Mouse (Mus musculus) hindbrain, embryonic 11.5 days (tissue): ENCODE measurements around the gene Gm45234. TPM values are rescaled to one million over a fixed set of nuclear protein-coding genes. Genes with fewer than 3 reads are reported as not detected.
A peak's percentile ranks its signal among the peaks of the same experiment; 100 is the strongest.

Source experiments
- ATAC-seq: fragments of 200-750 bp; cut with Nextera tagmentation; 2 replicates; pipeline ENCODE4 v1.8.0; 2017; ENCODE audit warnings: mild to moderate bottlenecking, moderate TSS enrichment, moderate library complexity; ENCODE audit not compliant: low FRiP score
- DNase-seq: peaks from one replicate; pipeline ENCODE4 v3.0.0-alpha.2; 2015; ENCODE audit warnings: low spot score
- H3K27ac ChIP-seq: fragments of 300-500 bp; sonication (generic); 2 replicates; pipeline ENCODE4 v1.5.1; 2014; ENCODE audit warnings: mild to moderate bottlenecking, low read depth, low read length
- H3K27me3 ChIP-seq: fragments of 300-500 bp; sonication (generic); 2 replicates; pipeline ENCODE4 v1.6.1; 2014; ENCODE audit warnings: mild to moderate bottlenecking, low read length, moderate library complexity, mixed read lengths; ENCODE audit not compliant: control insufficient read depth, insufficient read depth
- H3K36me3 ChIP-seq: fragments of 300-500 bp; sonication (generic); 2 replicates; pipeline ENCODE4 v1.6.1; 2014; ENCODE audit warnings: mild to moderate bottlenecking, low read length, moderate library complexity, mixed read lengths; ENCODE audit not compliant: control insufficient read depth, insufficient read depth
- H3K4me1 ChIP-seq: fragments of 300-500 bp; sonication (generic); replicated peaks from 2 replicates; pipeline ENCODE4 v1.6.1; 2014; ENCODE audit warnings: low read length, mixed read lengths; ENCODE audit not compliant: control insufficient read depth, insufficient read depth
- H3K4me2 ChIP-seq: fragments of 300-500 bp; sonication (generic); replicated peaks from 2 replicates; pipeline ENCODE4 v1.6.1; 2014; ENCODE audit warnings: mild to moderate bottlenecking, low read depth, low read length
- H3K4me3 ChIP-seq: fragments of 300-500 bp; sonication (generic); 2 replicates; pipeline ENCODE4 v1.5.1; 2014; ENCODE audit warnings: low read depth, low read length
- H3K9ac ChIP-seq: fragments of 300-500 bp; sonication (generic); 2 replicates; pipeline ENCODE4 v1.6.1; 2014; ENCODE audit warnings: low read depth, low read length
- H3K9me3 ChIP-seq: fragments of 300-500 bp; sonication (generic); 2 replicates; pipeline ENCODE4 v1.6.1; 2016; ENCODE audit warnings: low read length; ENCODE audit not compliant: control insufficient read depth
- WGBS: fragments of 180-500 bp; shearing (Covaris S2); extraction: QIAGEN DNeasy Blood & Tissue Kit; methylation state at CpG from one replicate; pipeline ENCODE4 v1.1.7; 2014; 5-methylcytosine and 5-hydroxymethylcytosine counted together
- polyA plus RNA-seq: library from polyadenylated mRNA; unstranded; fragments of >200 nt; fragmentation: Nextera tagmentation; extraction: Ambion mirVana; gene quantifications from 2 replicates; pipeline ENCODE4 v1.2.1, GENCODE M21; 2014

The Gm45234 gene
- polyA plus RNA-seq, 1 experiment from 2014 or later = not detected

DNA sequence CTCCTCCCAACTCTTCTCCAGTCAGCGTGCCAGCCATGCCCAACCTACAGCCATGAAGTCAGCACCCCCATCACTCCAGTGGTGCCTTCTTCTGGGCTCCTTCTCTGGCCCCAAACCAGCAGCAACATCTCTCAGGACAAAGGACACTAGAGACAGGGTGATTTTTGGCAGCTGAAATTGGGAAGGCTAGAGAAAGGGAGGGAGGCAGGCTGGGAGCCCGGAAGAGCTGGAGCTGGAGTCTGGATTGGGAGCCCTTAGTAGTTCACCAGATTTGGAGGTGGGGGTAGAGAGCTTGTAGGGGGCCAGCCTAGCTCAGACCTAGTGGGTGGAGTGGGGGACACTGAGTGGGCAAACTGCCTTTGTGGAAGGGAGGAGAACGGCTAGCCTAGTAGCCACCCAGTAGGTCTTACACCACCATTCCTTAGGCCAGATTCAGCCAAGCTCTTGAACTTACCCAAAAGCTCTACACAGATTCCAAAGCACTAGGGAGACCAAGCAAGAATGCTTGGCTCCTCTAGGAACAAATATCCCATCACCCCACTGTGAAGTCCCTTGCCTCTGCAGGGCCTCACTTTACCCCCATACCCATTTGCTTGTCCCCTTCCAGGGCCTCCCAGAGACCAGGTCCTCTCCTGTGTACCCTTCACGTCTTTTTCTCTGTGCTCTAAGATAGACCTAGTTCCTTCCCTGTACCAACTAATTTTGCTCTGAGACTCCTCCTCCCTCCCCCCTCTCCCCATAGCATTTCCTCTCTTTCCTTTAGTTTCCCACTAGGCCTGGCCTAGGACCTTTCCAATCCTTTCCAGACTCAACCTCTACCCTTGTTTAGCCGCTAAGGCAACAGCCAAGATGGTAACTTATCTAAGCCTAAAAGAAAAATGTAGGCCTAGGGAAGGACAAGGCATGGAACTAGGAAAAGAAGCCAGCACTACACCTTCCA, 2.4 kb upstream of the Gm45234 start:
- no peaks in the 10 kb centered on the region for H3K9me3 ChIP-seq
- H3K4me2 ChIP-seq = peak overlapping the region; percentile 79
- DNase-seq = peak; percentile 73
- no peaks in the 10 kb centered on the region for H3K36me3 ChIP-seq
- peaks cover 9% of the 10 kb centered on the region for H3K4me1 ChIP-seq
- WGBS = 28% methylated on average over 5 of the region's 5 CpGs
- peak overlapping the region; percentile 88 for H3K4me3 ChIP-seq
- peak overlapping the region; percentile 88 for H3K9ac ChIP-seq
- H3K27me3 ChIP-seq = peaks cover 2% of the 10 kb centered on the region; the same call in 1 of the 2 replicates
- ATAC-seq = peak; percentile 12; the same call in 1 of the 2 replicates
- peak overlapping the region; percentile 96 for H3K27ac ChIP-seq

DNA sequence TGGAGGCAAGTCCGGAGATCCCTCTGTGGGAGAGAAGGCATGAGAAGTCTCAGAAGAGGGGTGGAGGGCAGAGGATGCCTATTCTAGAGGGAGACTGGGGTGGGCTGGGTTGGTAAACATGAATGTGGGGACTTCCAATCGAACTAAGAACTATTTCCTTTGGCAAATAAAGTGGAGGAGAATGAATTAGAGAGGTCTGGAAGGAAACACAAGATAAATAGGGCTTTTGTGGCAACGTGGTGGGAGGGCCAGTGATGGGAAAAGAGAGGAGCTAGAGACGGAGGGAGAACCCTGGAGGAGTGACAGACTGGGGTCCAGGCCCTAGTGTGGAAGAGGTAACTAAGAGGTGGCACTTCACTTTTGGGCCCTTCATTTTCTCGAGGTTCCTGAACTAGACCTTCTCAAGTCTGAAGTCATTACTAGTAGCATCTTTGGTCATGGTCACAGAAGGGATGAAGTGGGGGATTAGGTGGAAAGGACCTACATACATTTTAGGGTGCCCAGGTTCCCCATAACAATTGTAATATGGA, 1.6 kb upstream of the Gm45234 start:
- Histone ChIP-seq H3K4me2 (peak overlapping the region; percentile 79), H3K9ac (peak overlapping the region; percentile 88), H3K27ac (peak overlapping the region; percentile 96), H3K27me3 (no peaks in the 10 kb centered on the region), H3K4me1 (peaks cover 9% of the 10 kb centered on the region), H3K36me3 (no peaks in the 10 kb centered on the region), H3K9me3 (no peaks in the 10 kb centered on the region), H3K4me3 (peak overlapping the region; percentile 88)
- DNase-seq (no peak), ATAC-seq (peak; percentile 1; the same call in 1 of the 2 replicates)
- 9% methylated on average over 5 of the region's 5 CpGs for WGBS

DNA sequence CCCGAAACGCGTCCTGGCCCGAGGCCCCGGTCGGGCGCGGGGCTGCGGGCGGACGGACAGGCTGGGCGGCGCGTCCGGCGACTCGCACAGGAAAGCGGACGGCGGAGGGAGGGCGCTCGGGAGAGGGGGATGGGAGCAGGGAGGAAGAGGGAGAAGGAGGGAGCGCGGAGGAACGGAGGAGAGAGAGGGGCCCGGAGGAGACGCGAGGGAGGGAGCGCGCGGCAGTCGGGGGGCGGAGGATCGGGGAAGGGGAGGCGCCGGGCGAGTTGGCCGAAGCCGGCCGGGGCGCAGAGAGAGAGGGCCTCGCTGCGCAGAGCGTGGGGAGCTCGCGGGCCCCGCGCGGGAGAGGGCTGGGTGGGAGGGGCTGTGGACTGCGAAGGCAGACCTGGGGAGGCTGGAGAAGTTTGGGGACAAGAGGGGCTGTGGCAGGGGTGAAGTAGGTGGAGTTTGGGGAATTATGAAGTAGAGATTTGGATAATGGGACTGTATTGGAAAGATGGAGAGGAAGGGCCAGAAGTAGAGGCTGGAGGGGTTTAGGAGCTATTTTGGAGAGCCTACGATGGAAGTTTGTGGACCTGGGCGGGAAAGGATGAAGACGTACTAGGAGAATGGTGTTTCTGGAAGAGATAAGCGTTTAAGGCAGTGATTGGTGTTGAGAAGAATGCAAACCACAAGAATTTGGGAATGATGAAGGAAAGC, 980 bp upstream of the Gm45234 start:
- no peaks in the 10 kb centered on the region for H3K36me3 ChIP-seq
- H3K9me3 ChIP-seq = no peaks in the 10 kb centered on the region
- H3K27ac ChIP-seq = peak overlapping the region; percentile 96
- no peaks in the 10 kb centered on the region for H3K27me3 ChIP-seq
- H3K4me1 ChIP-seq = peaks cover 9% of the 10 kb centered on the region
- peak overlapping the region; percentile 88 for H3K9ac ChIP-seq
- ATAC-seq (peak; percentile 73), DNase-seq (peak; percentile 81)
- H3K4me3 ChIP-seq = peak overlapping the region; percentile 88
- peak overlapping the region; percentile 79 for H3K4me2 ChIP-seq
- WGBS = under 1% methylated on average over 32 of the region's 54 CpGs

DNA sequence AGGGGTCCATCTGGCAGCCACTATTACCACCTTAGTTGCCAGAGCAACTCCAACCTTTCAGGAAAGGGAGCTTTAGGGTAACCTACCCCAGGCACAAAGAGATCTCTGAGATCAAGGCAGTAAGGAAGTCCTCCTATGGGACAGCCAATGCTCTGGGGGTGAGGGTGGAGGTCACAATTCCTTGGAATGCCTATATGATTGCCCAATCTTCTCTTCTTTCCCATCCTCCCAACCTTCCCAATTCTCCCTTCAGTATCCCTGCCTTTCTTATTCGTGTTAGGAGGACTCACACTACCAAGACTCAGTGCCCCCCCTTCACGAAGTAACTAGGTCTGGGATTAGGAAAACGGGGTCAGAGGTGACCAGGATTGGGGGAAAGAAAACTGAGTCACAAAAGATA, 515 bp downstream of the Gm45234 start:
- ATAC-seq = no peak
- H3K9ac ChIP-seq = peak overlapping the region; percentile 88
- peak overlapping the region; percentile 96 for H3K27ac ChIP-seq
- 2% methylated on average over 3 of the region's 3 CpGs for WGBS
- H3K27me3 ChIP-seq = no peaks in the 10 kb centered on the region
- H3K4me1 ChIP-seq = peaks cover 9% of the 10 kb centered on the region
- H3K36me3 ChIP-seq = no peaks in the 10 kb centered on the region
- DNase-seq = no peak
- peak overlapping the region; percentile 79 for H3K4me2 ChIP-seq
- H3K4me3 ChIP-seq = peak overlapping the region; percentile 88
- no peaks in the 10 kb centered on the region for H3K9me3 ChIP-seq

DNA sequence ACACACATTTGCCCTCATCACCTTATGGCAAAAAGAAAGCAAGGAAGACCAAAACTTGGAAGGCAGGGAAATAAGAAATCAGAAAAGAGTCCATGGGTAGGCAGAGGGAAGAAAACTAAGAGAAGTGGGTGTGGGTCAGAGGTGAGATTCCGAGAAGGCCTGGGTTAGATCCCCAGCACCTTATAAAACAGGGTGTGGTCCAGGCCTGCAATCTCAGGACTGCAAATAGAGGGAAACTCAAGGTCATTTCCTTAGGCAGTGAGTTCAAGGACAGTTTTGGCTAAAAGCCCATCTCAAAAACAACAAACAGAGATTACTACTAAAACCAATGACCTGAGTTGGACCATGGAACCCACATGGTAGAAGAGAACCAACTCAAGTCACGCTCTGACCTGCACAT, 2.0 kb downstream of the Gm45234 start:
- no peak for ATAC-seq
- H3K4me2 ChIP-seq = no peak overlapping the region
- DNase-seq = no peak
- H3K27me3 ChIP-seq = no peaks in the 10 kb centered on the region
- no peak overlapping the region for H3K4me3 ChIP-seq
- 98% methylated on average over 2 of the region's 2 CpGs for WGBS
- H3K9ac ChIP-seq = no peak overlapping the region
- H3K27ac ChIP-seq = no peak overlapping the region
- peaks cover 7% of the 10 kb centered on the region for H3K4me1 ChIP-seq
- H3K36me3 ChIP-seq = no peaks in the 10 kb centered on the region
- H3K9me3 ChIP-seq = no peaks in the 10 kb centered on the region

DNA sequence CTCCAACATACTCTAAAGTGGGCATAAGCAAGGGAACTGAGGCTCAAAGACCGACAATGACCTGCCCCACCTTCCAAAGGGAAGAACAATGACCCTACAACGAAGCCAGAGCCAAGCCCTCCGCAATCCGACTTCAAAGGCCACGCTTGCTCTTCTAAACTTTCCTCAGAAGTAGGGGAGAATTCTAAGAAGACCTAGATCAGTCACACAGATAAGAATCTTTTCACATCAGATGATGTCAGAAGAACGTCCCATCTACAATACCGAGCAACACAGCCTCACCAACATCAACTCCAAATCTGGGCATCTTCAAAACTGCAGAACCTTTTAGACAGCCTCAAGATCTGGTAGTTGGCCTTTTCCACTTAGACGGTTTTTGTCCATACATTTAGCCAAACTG, 5.4 kb downstream of the Gm45234 start:
- ATAC-seq (no peak), DNase-seq (no peak)
- Histone ChIP-seq H3K27me3 (no peaks in the 10 kb centered on the region), H3K36me3 (0 out of 2 replicates have a peak, but pooled peaks cover 7% of the 10 kb centered on the region), H3K9me3 (no peaks in the 10 kb centered on the region), H3K4me2 (no peak overlapping the region), H3K9ac (no peak overlapping the region), H3K27ac (no peak overlapping the region), H3K4me1 (peaks cover 12% of the 10 kb centered on the region), H3K4me3 (no peak overlapping the region)
- 90% methylated on average over 8 of the region's 8 CpGs for WGBS

DNA sequence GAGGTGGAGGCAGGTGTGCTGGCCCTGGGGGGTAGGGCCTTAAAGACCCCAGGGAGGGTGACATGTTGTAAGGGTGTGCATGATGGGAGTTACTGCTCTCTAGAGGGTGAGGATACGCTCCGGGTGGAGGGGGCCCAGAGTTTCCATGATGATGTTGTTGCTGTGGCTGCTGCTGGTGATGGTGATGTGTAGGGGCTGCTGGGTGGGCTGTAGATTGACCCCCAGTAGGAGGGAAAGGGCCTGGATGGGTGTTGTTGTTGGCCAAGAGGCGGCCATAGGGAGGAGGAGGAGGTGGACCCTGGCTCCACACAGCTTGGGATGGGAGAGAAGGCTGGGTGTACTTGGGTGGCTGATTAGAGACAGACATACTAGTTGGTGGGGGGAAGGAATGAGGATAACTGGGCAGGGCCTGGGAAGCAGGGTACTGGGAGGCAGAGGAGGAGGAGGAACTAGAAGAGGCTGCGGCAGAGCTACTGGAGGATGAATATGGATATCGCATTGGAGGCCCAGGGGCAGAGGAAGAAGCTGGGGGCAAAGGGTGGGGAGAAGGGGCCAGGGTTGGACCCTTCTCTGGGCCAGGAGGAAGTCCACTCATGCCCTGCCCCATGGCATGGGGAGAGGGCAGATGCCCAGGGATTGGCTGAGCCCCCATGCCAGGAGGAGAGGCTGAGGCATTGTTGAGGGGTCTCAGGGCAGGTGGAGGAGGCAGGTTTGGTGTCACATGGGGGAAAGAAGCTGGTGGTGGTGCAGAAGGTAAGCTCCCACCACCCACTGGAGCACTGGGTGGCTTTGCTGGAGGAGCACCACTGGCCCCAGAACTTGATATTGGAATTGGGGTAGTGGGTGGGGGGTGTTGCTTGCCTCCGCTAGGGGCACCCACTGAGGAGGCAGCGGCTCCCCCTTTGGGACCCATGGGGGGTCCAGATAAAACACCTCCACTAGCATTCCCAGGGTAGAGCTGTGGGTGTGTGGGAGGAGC, 8.9 kb downstream of the Gm45234 start:
- no peak for DNase-seq
- 0 out of 2 replicates have a peak, but pooled peaks have one; percentile 2 for ATAC-seq
- WGBS = 92% methylated on average over 7 of the region's 7 CpGs
- no peaks in the 10 kb centered on the region for H3K27me3 ChIP-seq
- H3K36me3 ChIP-seq = 0 out of 2 replicates have a peak, but pooled peaks cover 7% of the 10 kb centered on the region
- peak overlapping the region; percentile 51; the same call in 1 of the 2 replicates for H3K4me3 ChIP-seq
- H3K4me2 ChIP-seq = peak overlapping the region; percentile 97
- peaks cover 11% of the 10 kb centered on the region for H3K4me1 ChIP-seq
- H3K9ac ChIP-seq = peak overlapping the region; percentile 86
- peak overlapping the region; percentile 86; the same call in 1 of the 2 replicates for H3K27ac ChIP-seq
- no peaks in the 10 kb centered on the region for H3K9me3 ChIP-seq

DNA sequence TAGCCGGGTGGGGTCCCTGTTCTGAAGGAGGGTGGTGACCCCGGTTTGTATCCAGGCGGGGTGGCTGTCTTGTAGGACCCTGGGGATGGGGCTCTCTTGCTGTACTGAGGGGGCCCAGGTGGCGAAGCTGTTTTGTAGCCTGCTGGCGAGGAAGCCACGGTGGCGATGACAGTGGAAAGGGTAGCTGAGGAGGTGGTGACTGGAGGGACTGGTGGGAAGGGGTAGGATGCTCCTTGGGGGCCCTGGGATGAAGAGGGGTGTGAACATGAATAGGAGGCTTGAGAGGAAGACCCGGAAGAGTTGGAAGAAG, 9.6 kb downstream of the Gm45234 start:
- peaks cover 14% of the 10 kb centered on the region for H3K4me1 ChIP-seq
- 14% methylated on average over 8 of the region's 8 CpGs for WGBS
- H3K4me3 ChIP-seq = peak overlapping the region; percentile 51
- H3K4me2 ChIP-seq = peak overlapping the region; percentile 97
- peak overlapping the region; percentile 86 for H3K27ac ChIP-seq
- ATAC-seq (no peak; the same call in 1 of the 2 replicates), DNase-seq (no peak)
- 0 out of 2 replicates have a peak, but pooled peaks cover 7% of the 10 kb centered on the region for H3K36me3 ChIP-seq
- no peaks in the 10 kb centered on the region for H3K27me3 ChIP-seq
- H3K9ac ChIP-seq = peak overlapping the region; percentile 86
- H3K9me3 ChIP-seq = no peaks in the 10 kb centered on the region
